Mouse (Mus musculus) ES-E14 (cell line): ENCODE results near the gene Ccr10. TPM values are rescaled to one million over a fixed set of nuclear protein-coding genes. Genes with fewer than 3 reads are reported as not detected.

ENCODE experiments used
- DNase-seq: peaks from one replicate; pipeline ENCODE4 v3.0.0-alpha.2; 2013; ENCODE audit warnings: low read depth, low spot score
- H3K27ac ChIP-seq: 2 replicates; pipeline ENCODE4 v1.5.1; 2012; ENCODE audit warnings: low read depth, mild to moderate bottlenecking, low read length, moderate library complexity, mixed read lengths; ENCODE audit not compliant: poor library complexity, insufficient read depth, severe bottlenecking
- H3K36me3 ChIP-seq: 2 replicates; pipeline ENCODE4 v1.6.1; 2012; ENCODE audit warnings: mild to moderate bottlenecking, low read length, moderate library complexity, mixed read lengths; ENCODE audit not compliant: control insufficient read depth, poor library complexity, insufficient read depth, severe bottlenecking
- H3K4me1 ChIP-seq, 2 experiments: fragments of 150-350 bp in 1 of 2; sonication (generic) in 1 of 2; 2 replicates each; pipeline ENCODE4 v1.6.1; 2012; ENCODE audit warnings: low read length in 2 of 2, mild to moderate bottlenecking in 1 of 2, mixed read lengths in 1 of 2; ENCODE audit not compliant: control insufficient read depth in 2 of 2, insufficient read depth in 2 of 2, poor library complexity in 1 of 2
- H3K4me3 ChIP-seq, 2 experiments: fragments of 150-350 bp in 1 of 2; sonication (generic) in 1 of 2; 2 replicates each; pipeline ENCODE4 v1.5.1; 2012; ENCODE audit warnings: low read length in 2 of 2, low read depth in 1 of 2, mild to moderate bottlenecking in 1 of 2, mixed read lengths in 1 of 2; ENCODE audit not compliant: insufficient read depth in 1 of 2, poor library complexity in 1 of 2, severe bottlenecking in 1 of 2
- H3K9ac ChIP-seq: 2 replicates; pipeline ENCODE4 v1.6.1; 2012; ENCODE audit warnings: low read depth, mild to moderate bottlenecking, low read length, mixed read lengths; ENCODE audit not compliant: poor library complexity, insufficient read depth, severe bottlenecking
- H3K9me3 ChIP-seq: fragments of 150-350 bp; sonication (generic); 2 replicates; pipeline ENCODE4 v1.6.1; 2012; ENCODE audit warnings: low read depth, mild to moderate bottlenecking, low read length; ENCODE audit not compliant: control insufficient read depth, insufficient read depth
- CHD2 ChIP-seq: IDR thresholded peaks from 2 replicates; pipeline ENCODE4 v1.6.1; 2014; ENCODE audit warnings: mild to moderate bottlenecking, low read depth, low read length, inconsistent platforms
- HCFC1 ChIP-seq: IDR thresholded peaks from 2 replicates; pipeline ENCODE4 v1.6.1; 2012; ENCODE audit warnings: low read length, inconsistent platforms, borderline replicate concordance; ENCODE audit not compliant: insufficient read depth
- MAFK ChIP-seq: IDR thresholded peaks from 2 replicates; pipeline ENCODE4 v1.6.1; 2014; ENCODE audit warnings: mild to moderate bottlenecking, low read depth, low read length, inconsistent platforms; ENCODE audit not compliant: insufficient read depth
- ZC3H11A ChIP-seq: IDR thresholded peaks from 2 replicates; pipeline ENCODE4 v1.6.1; 2012; ENCODE audit warnings: low read depth, mild to moderate bottlenecking, inconsistent platforms, low read length, borderline replicate concordance
- ZNF384 ChIP-seq: IDR thresholded peaks from 2 replicates; pipeline ENCODE4 v1.6.1; 2012; ENCODE audit warnings: low read depth, low read length, inconsistent platforms
- in situ Hi-C, 2 experiments: fragments of 600-800 bp; cut with MboI; formaldehyde crosslinking; loops; one replicate each; pipeline ENCODE4 v1.15.1; 2025; ENCODE audit warnings: low sequenced_read_pairs in 2 of 2, inconsistent platforms in 1 of 2; ENCODE audit not compliant: unreplicated experiment in 2 of 2
- total RNA-seq: library from RNA; depleted of rRNA; stranded (reverse); fragments of 300-350 nt; gene quantifications from 2 replicates; pipeline ENCODE4 v1.2.3, GENCODE M21; 2012

Ccr10 gene
- total RNA-seq, 1 experiment, result 0.31 TPM

DNA sequence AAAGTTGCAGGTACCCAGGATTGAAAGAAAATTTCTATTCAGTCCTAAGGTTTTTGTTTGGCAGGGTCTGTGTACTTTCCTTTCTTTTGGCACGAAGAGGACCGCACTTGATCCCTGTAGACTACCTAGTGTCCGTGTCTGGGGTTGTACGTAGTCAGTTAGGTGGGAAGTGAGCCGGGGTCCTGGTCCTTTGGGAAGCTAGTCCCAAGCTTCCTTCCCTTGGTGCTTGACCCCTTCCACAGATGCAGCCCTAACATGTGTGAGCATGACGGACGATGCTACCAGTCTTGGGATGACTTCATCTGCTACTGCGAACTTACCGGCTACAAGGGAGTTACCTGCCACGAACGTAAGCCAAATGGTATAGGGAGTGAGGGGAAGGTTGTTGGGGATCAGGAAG lies 6.7 kb upstream of the Ccr10 start:
- no peak for DNase-seq
- H3K4me1 ChIP-seq, result peaks cover 0 to 2% of the 10 kb centered on the region in 2 experiments; a peak in 1 of 4 replicates
- H3K36me3 ChIP-seq, result no peaks in the 10 kb centered on the region
- in situ Hi-C loops, result no loop called here
- TF ChIP-seq ZC3H11A, result no peak
- H3K27ac ChIP-seq, result no peak overlapping the region
- H3K9me3 ChIP-seq, result no peaks in the 10 kb centered on the region
- H3K4me3 ChIP-seq, result no peak overlapping the region
- H3K9ac ChIP-seq, result no peak overlapping the region

GRCm38 (mm10) chr11:101180846-101181740 lies 5.8 kb upstream of the Ccr10 start:
- H3K4me3 ChIP-seq, result no peak overlapping the region
- H3K9ac ChIP-seq, result no peak overlapping the region
- in situ Hi-C loops, result no loop called here
- H3K9me3 ChIP-seq, result no peaks in the 10 kb centered on the region
- peaks cover 0 to 2% of the 10 kb centered on the region in 2 experiments; a peak in 1 of 4 replicates for H3K4me1 ChIP-seq
- no peak for DNase-seq
- H3K36me3 ChIP-seq, result no peaks in the 10 kb centered on the region
- TF ChIP-seq ZNF384 (peak; percentile 97), CHD2 (no peak)
- H3K27ac ChIP-seq, result no peak overlapping the region

DNA sequence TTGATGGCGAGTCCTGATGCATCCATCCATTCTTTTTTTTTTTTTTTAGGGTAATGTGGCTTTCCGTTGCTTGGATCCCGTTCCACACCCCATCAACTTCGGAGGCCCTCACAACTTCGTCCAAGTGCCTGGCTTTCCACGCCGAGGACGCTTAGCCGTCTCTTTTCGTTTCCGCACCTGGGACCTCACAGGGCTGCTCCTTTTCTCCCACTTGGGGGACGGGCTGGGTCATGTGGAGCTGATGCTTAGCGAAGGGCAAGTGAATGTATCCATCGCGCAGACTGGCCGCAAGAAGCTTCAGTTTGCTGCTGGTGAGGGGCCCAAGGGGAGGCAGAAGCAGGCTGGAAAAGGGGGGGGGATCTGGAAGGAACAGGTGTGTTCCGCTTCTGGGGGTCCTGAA lies 5.0 kb upstream of the Ccr10 start:
- in situ Hi-C loops, result no loop called here
- Histone ChIP-seq H3K27ac (no peak overlapping the region), H3K4me1 (peaks cover 0 to 2% of the 10 kb centered on the region in 2 experiments; a peak in 1 of 4 replicates), H3K9me3 (no peaks in the 10 kb centered on the region), H3K4me3 (no peak overlapping the region), H3K9ac (no peak overlapping the region), H3K36me3 (no peaks in the 10 kb centered on the region)
- no peak for DNase-seq
- TF ChIP-seq HCFC1, result no peak
- TF ChIP-seq CHD2, result no peak
- no peak for TF ChIP-seq ZNF384
- TF ChIP-seq MAFK, result no peak
- TF ChIP-seq ZC3H11A, result no peak

DNA sequence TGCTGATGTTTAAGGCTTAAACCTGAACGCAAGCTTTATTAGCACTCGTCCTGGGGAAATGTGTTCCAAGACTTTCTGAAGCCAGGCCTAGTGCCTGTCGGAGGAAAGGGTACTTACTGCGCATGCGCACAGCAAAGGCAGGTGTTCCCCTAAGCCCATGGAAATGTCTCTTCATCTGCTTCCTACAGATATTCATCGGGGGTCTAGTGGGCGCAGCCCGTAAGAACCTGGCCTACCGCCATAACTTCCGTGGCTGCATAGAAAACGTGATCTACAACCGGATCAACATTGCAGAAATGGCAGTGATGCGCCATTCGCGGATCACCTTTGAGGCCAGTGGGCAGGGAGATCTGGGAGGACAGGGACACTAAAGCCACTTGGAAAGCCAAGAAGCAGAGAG lies 4.1 kb upstream of the Ccr10 start:
- no peak overlapping the region for H3K4me3 ChIP-seq
- peaks cover 0 to 2% of the 10 kb centered on the region in 2 experiments; a peak in 1 of 4 replicates for H3K4me1 ChIP-seq
- H3K36me3 ChIP-seq, result no peaks in the 10 kb centered on the region
- TF ChIP-seq ZNF384, result no peak
- no peak overlapping the region for H3K27ac ChIP-seq
- no peaks in the 10 kb centered on the region for H3K9me3 ChIP-seq
- in situ Hi-C loops, result no loop called here
- no peak for DNase-seq
- no peak overlapping the region for H3K9ac ChIP-seq
